Mouse (Mus musculus) CD4-positive helper T cell, adult 2 months (primary cell): Measurements from ENCODE around the gene Ss18l1.
A peak's percentile ranks its signal among the peaks of the same experiment; 100 is the strongest.

Source experiments
- DNase-seq: peaks from one replicate; pipeline ENCODE4 v3.0.0-alpha.2; 2012; ENCODE audit warnings: low read depth, missing footprints, low spot score

Ss18l1 gene

GRCm38 (mm10) chr2:180042256-180042857 lies at the start of gene Ss18l1, which contains the start of gene Psma7:
Gene Ss18l1, plus strand, starts transcription at chr2:180042509.
Gene Psma7, minus strand, starts transcription at chr2:180042433.
- peak; percentile 94 for DNase-seq

- DNase-seq, result no peak
These were observed 49.2 kb upstream of the Ss18l1 start for GRCm38 (mm10) chr2:179993071-179993470.

GRCm38 (mm10) chr2:179998431-179998830 lies 43.9 kb upstream of the Ss18l1 start:
- DNase-seq, result no peak

GRCm38 (mm10) chr2:180001635-180002034 lies 40.7 kb upstream of the Ss18l1 start:
- DNase-seq, result no peak

GRCm38 (mm10) chr2:180005656-180006351 lies 36.5 kb upstream of the Ss18l1 start:
- DNase-seq, result no peak

GRCm38 (mm10) chr2:180006352-180007017 lies 35.8 kb upstream of the Ss18l1 start:
- DNase-seq, result no peak

- DNase-seq, result no peak
These were observed 31.6 kb upstream of the Ss18l1 start for GRCm38 (mm10) chr2:180010686-180011085.

GRCm38 (mm10) chr2:180011370-180011769 lies 30.9 kb upstream of the Ss18l1 start:
- no peak for DNase-seq

- DNase-seq, result no peak
These were observed 28.6 kb upstream of the Ss18l1 start for GRCm38 (mm10) chr2:180013686-180014085.

GRCm38 (mm10) chr2:180017632-180018031 lies 24.7 kb upstream of the Ss18l1 start:
- no peak for DNase-seq

GRCm38 (mm10) chr2:180018573-180018972 lies 23.7 kb upstream of the Ss18l1 start:
- DNase-seq, result no peak

- DNase-seq, result no peak
These were observed 22.1 kb upstream of the Ss18l1 start for GRCm38 (mm10) chr2:180020091-180020661.

- no peak for DNase-seq
These were observed 21.4 kb upstream of the Ss18l1 start for GRCm38 (mm10) chr2:180020919-180021318.

GRCm38 (mm10) chr2:180022751-180023150 lies 19.6 kb upstream of the Ss18l1 start:
- DNase-seq, result no peak

- DNase-seq, result peak; percentile 100
These were observed 17.8 kb upstream of the Ss18l1 start, which contains the start of gene Lsm14b for GRCm38 (mm10) chr2:180024401-180025098. Gene Lsm14b, plus strand, starts transcription at chr2:180024987.

GRCm38 (mm10) chr2:180025135-180025860 lies 17.0 kb upstream of the Ss18l1 start:
- peak; percentile 67 for DNase-seq

- no peak for DNase-seq
These were observed 16.5 kb upstream of the Ss18l1 start for GRCm38 (mm10) chr2:180025861-180026200.

- no peak for DNase-seq
These were observed 14.5 kb upstream of the Ss18l1 start for GRCm38 (mm10) chr2:180027768-180028167.

GRCm38 (mm10) chr2:180031270-180031669 lies 11.0 kb upstream of the Ss18l1 start:
- no peak for DNase-seq

- DNase-seq, result no peak
These were observed 9.4 kb upstream of the Ss18l1 start for GRCm38 (mm10) chr2:180032925-180033324.

GRCm38 (mm10) chr2:180033956-180034355 lies 8.4 kb upstream of the Ss18l1 start:
- DNase-seq, result no peak
